12 mouse cellular contexts compared by ENCODE assay signal in genomic region chr14:23522606-23523159, GRCm38 (mm10).
A peak's percentile ranks its signal among the peaks of the same experiment; 100 is the strongest.
DNase-seq lines count a peak whose midpoint lies in the region; ATAC-seq lines count a peak whose summit lies in the region.
"Had no signal": no experiment of that assay in that cellular context is flagged by ENCODE, and none has a peak within 500 bp of the region (broad histone marks: within the 10 kb centered on the region; RNA-seq: fewer than 3 reads in every experiment).

No protein-coding gene starts in this region.

- H3K27me3 ChIP-seq in limb, embryonic 15.5 days, result no peaks in the 10 kb centered on the region
- no peaks in the 10 kb centered on the region for H3K27me3 ChIP-seq in forebrain, embryonic 10.5 days (ENCODE audit: poor library complexity, severe bottlenecking)
- no peaks in the 10 kb centered on the region for H3K27me3 ChIP-seq in forebrain, embryonic 14.5 days (replicated peaks; ENCODE audit: control insufficient read depth, insufficient read depth, low read length)
- H3K27me3 ChIP-seq: liver, embryonic 12.5 days had no signal

- peak; percentile 19 for DNase-seq in gastrocnemius, postnatal 14 days
- no peak for DNase-seq in gastrocnemius, postnatal 10 days
- DNase-seq in adipocyte (ENCODE audit: low spot score), result peak; percentile 36
- DNase-seq in kidney, adult 18-20 months, result peak; percentile 36
- no peak for DNase-seq in forebrain, embryonic 10.5 days (ENCODE audit: extremely low spot score, low spot score)
- no peak for DNase-seq in forebrain, embryonic 14.5 days (ENCODE audit: low spot score)
- no peak for DNase-seq in cerebellum, adult 18-20 months
- DNase-seq: B cell, adult 2 months; cerebellum, postnatal 25 days had no signal

- ATAC-seq in limb, embryonic 15.5 days (ENCODE audit: insufficient number of reproducible peaks, low FRiP score, low TSS enrichment, low read depth), result no peak
- ATAC-seq in forebrain, embryonic 14.5 days, result no peak
- ATAC-seq: liver, embryonic 12.5 days; midbrain, embryonic 16.5 days had no signal

- H3K36me3 ChIP-seq in limb, embryonic 15.5 days, result no peaks in the 10 kb centered on the region
- no peaks in the 10 kb centered on the region for H3K36me3 ChIP-seq in forebrain, embryonic 10.5 days (replicated peaks)
- no peaks in the 10 kb centered on the region for H3K36me3 ChIP-seq in forebrain, embryonic 14.5 days (ENCODE audit: control insufficient read depth, insufficient read depth, low read length)
- H3K36me3 ChIP-seq: liver, embryonic 12.5 days had no signal

- H3K4me1 ChIP-seq in limb, embryonic 15.5 days, result peaks cover 18% of the 10 kb centered on the region
- H3K4me1 ChIP-seq in forebrain, embryonic 10.5 days, result no peaks in the 10 kb centered on the region
- H3K4me1 ChIP-seq in forebrain, embryonic 14.5 days (ENCODE audit: control insufficient read depth, insufficient read depth, low read length), result no peaks in the 10 kb centered on the region
- H3K4me1 ChIP-seq: liver, embryonic 12.5 days had no signal

- peak overlapping the region; percentile 68 for H3K27ac ChIP-seq in limb, embryonic 15.5 days
- no peak overlapping the region for H3K27ac ChIP-seq in forebrain, embryonic 10.5 days
- H3K27ac ChIP-seq in forebrain, embryonic 14.5 days (ENCODE audit: low read depth, low read length), result no peak overlapping the region
- H3K27ac ChIP-seq: liver, embryonic 12.5 days had no signal

- no peak overlapping the region for H3K4me2 ChIP-seq in limb, embryonic 15.5 days
- no peak overlapping the region for H3K4me2 ChIP-seq in forebrain, embryonic 14.5 days (ENCODE audit: low read length)
- H3K4me2 ChIP-seq: liver, embryonic 12.5 days had no signal

- no peak overlapping the region for H3K4me3 ChIP-seq in limb, embryonic 15.5 days
- H3K4me3 ChIP-seq in forebrain, embryonic 10.5 days, result no peak overlapping the region
- H3K4me3 ChIP-seq in forebrain, embryonic 14.5 days (ENCODE audit: low read depth, low read length), result no peak overlapping the region
- H3K4me3 ChIP-seq: liver, embryonic 12.5 days had no signal

- WGBS in limb, embryonic 15.5 days, result 69% methylated on average over 4 of the region's 4 CpGs
- 75% methylated on average over 4 of the region's 4 CpGs for WGBS in forebrain, embryonic 10.5 days
- 80% methylated on average over 4 of the region's 4 CpGs for WGBS in forebrain, embryonic 14.5 days

- H3K9ac ChIP-seq in limb, embryonic 15.5 days, result no peak overlapping the region
- H3K9ac ChIP-seq in forebrain, embryonic 14.5 days (ENCODE audit: low read length), result no peak overlapping the region
- H3K9ac ChIP-seq: liver, embryonic 12.5 days had no signal

- intact Hi-C loops in gastrocnemius, postnatal 14 days (cut with DNase I; ENCODE audit: low total_unique reads), result no loop called here

- no peaks in the 10 kb centered on the region for H3K9me3 ChIP-seq in limb, embryonic 15.5 days
- H3K9me3 ChIP-seq in forebrain, embryonic 10.5 days, result no peaks in the 10 kb centered on the region
- no peaks in the 10 kb centered on the region for H3K9me3 ChIP-seq in forebrain, embryonic 14.5 days (replicated peaks; ENCODE audit: control insufficient read depth, low read length)
- H3K9me3 ChIP-seq: liver, embryonic 12.5 days had no signal

Comparison
In these comparisons a context has a peak if more than half of its experiments do, and no peak if none do; other contexts are left out.
1. DNase-seq: peak in gastrocnemius, postnatal 14 days (single experiment), adipocyte (single experiment) and kidney, adult 18-20 months (single experiment); none in gastrocnemius, postnatal 10 days (single experiment), forebrain, embryonic 10.5 days (single experiment), forebrain, embryonic 14.5 days (single experiment) and cerebellum, adult 18-20 months (0 of 2).